Mouse (Mus musculus) ovary, adult 10 weeks (tissue): ENCODE data around the gene Olfr1014. TPM values are rescaled to one million over a fixed set of nuclear protein-coding genes. Genes with fewer than 3 reads are reported as not detected.

ENCODE experiments used
- polyA plus RNA-seq: library from polyadenylated mRNA; stranded (reverse); fragments of 350-450 nt; fragmentation: Illumina TruSeq; extraction: RNeasy Lipid Tissue Mini Kit (QIAGEN cat#74804); gene quantifications from one replicate; pipeline ENCODE4 v1.2.3, GENCODE M21; 2014

Olfr1014 gene
- not detected for polyA plus RNA-seq

DNA sequence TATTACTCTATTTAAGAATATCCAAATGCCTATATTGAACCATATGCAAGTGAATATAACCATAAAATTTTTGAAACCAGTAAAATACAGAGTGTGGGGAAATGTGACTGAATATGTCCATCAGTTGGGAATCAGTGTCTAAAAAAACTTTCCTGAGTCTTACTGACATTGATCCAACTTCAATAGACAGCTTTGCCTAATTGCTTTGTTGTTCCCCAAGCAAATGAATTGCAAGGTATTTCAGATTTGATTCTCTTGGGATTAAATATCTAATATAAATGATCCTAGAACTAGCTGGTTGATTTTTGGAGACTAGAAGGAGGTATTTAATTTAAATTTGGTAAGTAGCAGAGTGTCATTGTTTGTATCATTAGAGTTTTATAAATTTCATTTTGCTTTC, at the start of gene Olfr1014:
Gene Olfr1014 (plus strand): TSS at position 301 of the 400 bp plus-strand sequence.

DNA sequence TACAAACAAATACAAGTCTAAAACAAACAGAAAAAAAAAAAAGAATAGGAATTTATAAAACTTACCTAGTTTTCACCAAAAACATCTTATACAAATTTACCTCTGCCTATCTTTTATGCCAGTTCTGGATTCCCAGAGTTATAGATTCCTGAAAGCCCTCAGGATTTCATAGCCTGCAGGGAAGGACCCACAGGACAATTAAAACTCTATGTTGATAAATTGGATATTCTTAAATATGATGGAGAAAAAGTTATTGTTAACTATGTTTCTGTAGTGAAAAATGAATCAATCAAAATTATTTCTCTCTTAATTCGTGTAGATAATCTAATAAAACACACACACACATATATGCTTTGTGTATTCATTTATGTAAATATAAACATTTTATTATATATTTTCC, 9.8 kb upstream of the Olfr1014 start, which contains the start of gene Olfr1012:
Gene Olfr1012 (minus strand): TSS at position 101 of the 400 bp plus-strand sequence.

DNA sequence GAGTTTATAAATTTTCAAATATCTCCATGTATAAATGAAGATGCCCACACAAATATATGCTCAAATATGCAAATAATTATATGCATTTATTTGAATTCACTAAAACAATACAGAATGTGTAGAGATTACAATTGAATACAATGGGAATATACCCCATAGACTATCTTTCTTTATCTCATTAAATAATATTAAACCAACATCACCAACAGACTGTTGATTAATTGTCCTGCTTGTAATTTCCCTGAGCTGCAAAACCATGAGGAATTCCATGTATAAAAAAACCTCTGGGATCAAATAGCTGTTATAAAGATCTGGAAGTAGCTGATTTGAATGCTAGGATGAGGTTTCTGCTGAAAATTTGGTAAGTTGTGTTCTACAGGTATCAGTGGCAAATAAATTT, 5.7 kb upstream of the Olfr1014 start, which contains the start of gene Olfr1013:
Gene Olfr1013 (plus strand): TSS at position 301 of the 400 bp plus-strand sequence.

DNA sequence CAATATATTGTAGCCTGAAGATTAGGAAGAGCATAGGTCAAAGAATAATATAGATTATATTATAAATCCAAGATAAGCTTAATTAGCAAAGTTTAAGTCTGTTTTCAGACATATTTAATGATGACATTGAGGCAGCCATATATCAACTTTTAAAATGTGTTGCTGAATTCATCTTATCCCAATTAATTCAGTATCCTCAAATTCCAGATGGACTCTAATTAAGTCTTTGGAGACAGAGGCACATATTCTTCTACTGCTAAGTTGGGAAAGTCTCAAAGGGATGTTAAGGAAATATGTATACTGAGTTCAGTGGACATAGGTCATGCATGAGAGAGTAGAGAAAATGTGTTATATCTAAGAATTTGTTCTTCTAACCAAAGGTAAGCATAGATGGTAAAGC, 9.2 kb downstream of the Olfr1014 start, which contains the start of gene Olfr1015:
Gene Olfr1015 (plus strand): TSS at position 301 of the 400 bp plus-strand sequence.

DNA sequence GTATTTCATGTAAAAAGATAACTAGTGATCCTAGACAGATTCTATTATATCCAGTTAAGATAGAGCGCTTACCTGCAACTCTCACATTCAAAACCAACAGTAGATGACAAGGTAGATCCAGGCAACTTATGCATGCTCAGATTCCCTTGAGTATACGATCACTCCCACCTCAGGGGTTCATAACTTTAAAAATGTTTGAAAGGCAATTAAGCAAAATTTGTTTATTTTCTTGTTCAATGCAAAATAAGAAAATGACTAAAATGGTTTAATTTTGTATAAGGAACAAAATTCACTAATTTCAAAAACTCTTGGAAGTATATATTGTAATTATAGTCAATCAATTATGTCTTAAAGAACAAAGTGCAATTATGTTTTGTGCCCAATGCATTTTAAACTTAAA, 29.9 kb downstream of the Olfr1014 start, which contains the start of gene Olfr1016:
Gene Olfr1016 (minus strand): TSS at position 101 of the 400 bp plus-strand sequence.

DNA sequence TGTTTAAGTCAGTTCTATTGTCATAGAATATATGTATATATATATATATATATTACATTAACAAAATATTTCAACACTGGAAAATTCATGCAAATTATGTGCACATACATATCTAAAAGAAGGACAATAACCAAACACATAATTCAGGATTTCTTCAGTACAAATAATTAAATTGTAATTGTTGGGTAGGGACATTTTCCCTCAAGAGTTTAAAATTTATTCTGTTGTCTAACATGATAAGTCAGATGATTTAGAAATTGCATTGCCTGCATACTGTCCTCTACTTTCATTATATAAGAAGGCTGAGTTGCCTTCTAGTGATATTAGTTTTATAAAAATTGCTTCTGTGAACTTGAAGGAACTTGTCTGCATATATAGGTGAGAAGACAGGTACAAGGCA, 45.7 kb downstream of the Olfr1014 start, which contains the start of gene Olfr1018:
Gene Olfr1018 (plus strand): TSS at position 301 of the 400 bp plus-strand sequence.

Other genes with a start within 250 kb of the Olfr1014 start
- gene Olfr996, start 193.5 kb upstream of the Olfr1014 start, polyA plus RNA-seq, result not detected
- not detected for gene Olfr998, start 183.8 kb upstream of the Olfr1014 start, polyA plus RNA-seq
- gene Olfr1000, start 160.8 kb upstream of the Olfr1014 start, polyA plus RNA-seq, result not detected
- gene Olfr1002, start 122.0 kb upstream of the Olfr1014 start, polyA plus RNA-seq, result not detected
- not detected for gene Olfr154, start 108.3 kb upstream of the Olfr1014 start, polyA plus RNA-seq
- gene Olfr1006, start 93.9 kb upstream of the Olfr1014 start, polyA plus RNA-seq, result not detected
- not detected for gene Olfr1008, start 83.3 kb upstream of the Olfr1014 start, polyA plus RNA-seq
- not detected for gene Olfr1009, start 57.3 kb upstream of the Olfr1014 start, polyA plus RNA-seq
- gene Olfr1012, start 9.9 kb upstream of the Olfr1014 start, polyA plus RNA-seq, result not detected
- not detected for gene Olfr1013, start 5.6 kb upstream of the Olfr1014 start, polyA plus RNA-seq
- not detected for gene Olfr1015, start 9.3 kb downstream of the Olfr1014 start, polyA plus RNA-seq
- gene Olfr1016, start 29.8 kb downstream of the Olfr1014 start, polyA plus RNA-seq, result not detected
- gene Olfr1018, start 45.8 kb downstream of the Olfr1014 start, polyA plus RNA-seq, result not detected
- gene Olfr1019, start 72.8 kb downstream of the Olfr1014 start, polyA plus RNA-seq, result not detected
- not detected for gene Olfr1020, start 74.3 kb downstream of the Olfr1014 start, polyA plus RNA-seq
- gene Olfr1022, start 95.9 kb downstream of the Olfr1014 start, polyA plus RNA-seq, result not detected
- not detected for gene Olfr1023, start 112.9 kb downstream of the Olfr1014 start, polyA plus RNA-seq
- not detected for gene Olfr1024, start 132.3 kb downstream of the Olfr1014 start, polyA plus RNA-seq
- gene Olfr1025-ps1, start 142.5 kb downstream of the Olfr1014 start, polyA plus RNA-seq, result not detected
- gene Olfr1026, start 148.8 kb downstream of the Olfr1014 start, polyA plus RNA-seq, result not detected
- gene Olfr1028, start 177.7 kb downstream of the Olfr1014 start, polyA plus RNA-seq, result not detected
- gene Olfr1029, start 201.2 kb downstream of the Olfr1014 start, polyA plus RNA-seq, result 0.34 TPM
- gene Olfr1030, start 206.6 kb downstream of the Olfr1014 start, polyA plus RNA-seq, result not detected
- not detected for gene Olfr1031, start 217.6 kb downstream of the Olfr1014 start, polyA plus RNA-seq
- not detected for gene Olfr1032, start 232.8 kb downstream of the Olfr1014 start, polyA plus RNA-seq
- 26.2 TPM for gene Olfr1033, start 247.9 kb downstream of the Olfr1014 start, polyA plus RNA-seq